18 mouse cellular contexts compared by ENCODE assay signal in the genomic region with DNA sequence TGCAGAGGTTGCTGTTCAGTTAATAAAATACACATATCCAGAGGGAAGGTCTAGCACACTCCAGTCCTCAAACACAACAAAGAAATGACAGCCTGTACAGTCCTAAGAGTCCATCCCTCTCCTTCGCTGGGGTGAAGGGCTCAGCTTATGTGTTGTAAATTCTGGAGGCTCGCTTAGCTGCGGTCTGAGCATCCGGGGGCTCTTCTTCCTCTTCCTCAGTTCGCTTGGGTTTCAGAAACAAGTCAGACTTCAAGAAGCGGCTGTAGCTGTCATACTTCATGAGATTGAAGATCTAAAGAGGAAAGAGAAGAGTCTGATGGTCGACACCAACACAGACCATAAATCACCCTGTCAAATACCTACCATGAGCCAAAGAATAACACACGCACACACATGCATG.
"Had no signal": no experiment of that assay in that cellular context is flagged by ENCODE, and none has a peak within 500 bp of the region (broad histone marks: within the 10 kb centered on the region; RNA-seq: fewer than 3 reads in every experiment).

No protein-coding gene starts in this region.

- H3K36me3 ChIP-seq: kidney, embryonic 15.5 days had no signal

- H3K4me1 ChIP-seq: kidney, embryonic 15.5 days; midbrain, embryonic 10.5 days; neural tube, embryonic 12.5 days; neural tube, embryonic 15.5 days had no signal

- H3K27me3 ChIP-seq: kidney, embryonic 15.5 days; liver, embryonic 13.5 days; megakaryocyte, embryonic 14.5 days; neural tube, embryonic 12.5 days; neural tube, embryonic 15.5 days had no signal

- DNase-seq: kidney, adult 11 months; kidney, adult 8-10 months; kidney, postnatal 10 days; kidney, postnatal 36 days; layer of hippocampus, postnatal 36 days; liver, embryonic 13.5 days; lung, adult 2 months; midbrain, embryonic 14.5 days; retina, postnatal 1 day; right cerebral cortex, postnatal 25 days; spleen, adult 18-20 months had no signal

- H3K27ac ChIP-seq: kidney, embryonic 15.5 days; left cerebral cortex, adult 2 months; liver, embryonic 13.5 days; midbrain, embryonic 10.5 days; neural tube, embryonic 12.5 days; neural tube, embryonic 15.5 days; stomach, postnatal 0 days had no signal

- H3K9ac ChIP-seq: kidney, embryonic 15.5 days; liver, embryonic 13.5 days; neural tube, embryonic 12.5 days; neural tube, embryonic 15.5 days had no signal

- H3K4me3 ChIP-seq: kidney, embryonic 15.5 days; left cerebral cortex, adult 2 months; liver, embryonic 13.5 days; megakaryocyte, embryonic 14.5 days; midbrain, embryonic 10.5 days; neural tube, embryonic 12.5 days; neural tube, embryonic 15.5 days had no signal

- H3K9me3 ChIP-seq: kidney, embryonic 15.5 days; liver, embryonic 13.5 days; neural tube, embryonic 12.5 days; neural tube, embryonic 15.5 days had no signal

- H3K4me2 ChIP-seq: kidney, embryonic 15.5 days; liver, embryonic 13.5 days; neural tube, embryonic 12.5 days; neural tube, embryonic 15.5 days had no signal
